Mouse (Mus musculus): Measurements from ENCODE around the gene C8b. TPM values are rescaled to one million over a fixed set of nuclear protein-coding genes. Genes with fewer than 3 reads are reported as not detected.

Gene C8b
- polyA plus RNA-seq, 1 experiment = not detected

DNA sequence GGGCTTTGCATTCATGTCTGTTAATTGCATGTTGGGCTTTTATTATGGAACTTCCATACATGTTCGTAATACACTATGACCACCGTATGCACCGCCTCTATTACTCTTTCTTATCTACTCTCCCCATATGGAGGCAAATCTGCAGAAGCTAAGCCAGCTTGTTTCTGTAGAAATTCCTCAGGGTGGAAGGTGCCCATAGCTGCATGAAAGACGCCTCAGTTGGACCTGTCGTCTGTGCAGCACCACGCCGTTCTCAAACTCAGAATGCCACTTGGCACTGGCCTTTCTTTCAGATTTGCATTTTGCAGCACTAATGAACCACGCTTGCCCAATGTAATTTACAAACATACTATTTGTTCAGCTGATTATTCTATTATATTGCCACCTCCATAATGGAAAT lies 3.5 kb downstream of the C8b start:
- H3K27me3 ChIP-seq (ENCODE audit: control insufficient read depth, insufficient read depth, insufficient read length) = no peaks in the 10 kb centered on the region
- no peaks in the 10 kb centered on the region for H3K79me3 ChIP-seq (ENCODE audit: low read depth)
- no peaks in the 10 kb centered on the region for H3K79me2 ChIP-seq (ENCODE audit: control insufficient read depth, insufficient read depth)
- no peaks in the 10 kb centered on the region for H3K36me3 ChIP-seq (ENCODE audit: control insufficient read depth, insufficient read depth)
- no peak overlapping the region for H3ac ChIP-seq (ENCODE audit: control insufficient read depth, insufficient read length, low read depth)
- TF ChIP-seq MYOG (IDR thresholded peaks at IDR 0.05; ENCODE audit: control insufficient read depth, extremely low read depth, insufficient read length) (no peak), FOSL1 (IDR thresholded peaks at IDR 0.05; ENCODE audit: insufficient read depth, low read length, poor library complexity, severe bottlenecking) (no peak), CEBPB (IDR thresholded peaks at IDR 0.05; ENCODE audit: low read depth) (no peak), USF1 (IDR thresholded peaks at IDR 0.05; ENCODE audit: low read depth) (no peak), MYOD1 (IDR thresholded peaks at IDR 0.05; ENCODE audit: control insufficient read depth, insufficient read length, low read depth) (no peak), CTCF (IDR thresholded peaks at IDR 0.05; ENCODE audit: control insufficient read depth, insufficient read depth, insufficient read length) (no peak), MAX (IDR thresholded peaks at IDR 0.05) (no peak)
- no peak overlapping the region for H3K4me3 ChIP-seq (ENCODE audit: insufficient read depth, poor library complexity, severe bottlenecking)

DNA sequence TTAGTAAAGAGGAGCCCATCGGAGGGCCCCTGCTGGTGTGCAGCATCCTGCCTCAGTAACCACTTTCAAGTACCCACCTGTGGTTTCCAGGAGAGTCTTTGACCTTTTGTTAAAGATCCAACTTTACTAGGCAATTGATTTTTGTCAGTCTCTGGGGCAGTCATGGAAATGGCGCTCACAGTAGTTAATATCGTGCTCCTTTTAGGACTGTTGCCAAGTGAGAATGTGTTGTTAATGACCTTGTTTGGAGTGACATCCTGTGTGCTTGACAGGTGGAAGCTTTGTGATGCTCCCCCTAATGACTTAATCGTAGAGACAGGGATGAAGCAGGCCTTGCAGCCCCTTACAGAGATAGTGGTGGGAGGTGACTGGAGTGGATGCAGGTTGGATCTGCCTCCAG lies 4.2 kb downstream of the C8b start:
- TF ChIP-seq MAX (IDR thresholded peaks at IDR 0.05) = no peak
- no peak for TF ChIP-seq MYOD1 (IDR thresholded peaks at IDR 0.05; ENCODE audit: control insufficient read depth, insufficient read length, low read depth)
- TF ChIP-seq MYOG (IDR thresholded peaks at IDR 0.05; ENCODE audit: control insufficient read depth, extremely low read depth, insufficient read length) = no peak
- TF ChIP-seq CEBPB (IDR thresholded peaks at IDR 0.05; ENCODE audit: low read depth) = no peak
- TF ChIP-seq USF1 (IDR thresholded peaks at IDR 0.05; ENCODE audit: low read depth) = no peak
- no peak for TF ChIP-seq CTCF (IDR thresholded peaks at IDR 0.05; ENCODE audit: control insufficient read depth, insufficient read depth, insufficient read length)
- no peak for TF ChIP-seq FOSL1 (IDR thresholded peaks at IDR 0.05; ENCODE audit: insufficient read depth, low read length, poor library complexity, severe bottlenecking)
- H3K27me3 ChIP-seq (ENCODE audit: control insufficient read depth, insufficient read depth, insufficient read length) = no peaks in the 10 kb centered on the region
- no peaks in the 10 kb centered on the region for H3K79me2 ChIP-seq (ENCODE audit: control insufficient read depth, insufficient read depth)
- no peaks in the 10 kb centered on the region for H3K79me3 ChIP-seq (ENCODE audit: low read depth)
- no peak overlapping the region for H3K4me3 ChIP-seq (ENCODE audit: insufficient read depth, poor library complexity, severe bottlenecking)
- no peak overlapping the region for H3ac ChIP-seq (ENCODE audit: control insufficient read depth, insufficient read length, low read depth)
- no peaks in the 10 kb centered on the region for H3K36me3 ChIP-seq (ENCODE audit: control insufficient read depth, insufficient read depth)

DNA sequence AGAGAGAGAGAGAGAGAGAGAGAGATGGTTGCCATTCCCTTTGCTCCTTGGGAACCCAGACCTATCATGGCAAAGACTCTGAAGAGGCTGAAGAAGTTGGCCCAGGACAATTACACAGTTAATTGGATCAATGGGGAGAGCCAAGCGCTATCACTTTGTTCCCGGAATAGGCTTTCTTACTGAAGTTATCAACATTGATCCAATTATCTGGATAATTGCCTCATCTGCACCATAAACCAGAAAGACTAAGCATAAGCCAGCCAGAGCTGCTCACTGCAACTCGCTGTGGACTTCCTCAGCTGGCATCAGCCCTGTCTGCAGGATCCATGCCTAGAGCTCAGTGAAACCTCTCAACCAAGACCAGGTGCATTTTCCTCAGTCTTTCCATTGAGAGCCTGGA lies 9.5 kb downstream of the C8b start:
- no peak overlapping the region for H3ac ChIP-seq (ENCODE audit: control insufficient read depth, insufficient read length, low read depth)
- TF ChIP-seq MYOG (IDR thresholded peaks at IDR 0.05; ENCODE audit: control insufficient read depth, extremely low read depth, insufficient read length) (no peak), MYOD1 (IDR thresholded peaks at IDR 0.05; ENCODE audit: control insufficient read depth, insufficient read length, low read depth) (no peak), CEBPB (IDR thresholded peaks at IDR 0.05; ENCODE audit: low read depth) (no peak), MAX (IDR thresholded peaks at IDR 0.05) (no peak), FOSL1 (IDR thresholded peaks at IDR 0.05; ENCODE audit: insufficient read depth, low read length, poor library complexity, severe bottlenecking) (no peak), CTCF (IDR thresholded peaks at IDR 0.05; ENCODE audit: control insufficient read depth, insufficient read depth, insufficient read length) (no peak), USF1 (IDR thresholded peaks at IDR 0.05; ENCODE audit: low read depth) (no peak)
- H3K79me2 ChIP-seq (ENCODE audit: control insufficient read depth, insufficient read depth) = no peaks in the 10 kb centered on the region
- H3K4me3 ChIP-seq (ENCODE audit: insufficient read depth, poor library complexity, severe bottlenecking) = no peak overlapping the region
- H3K79me3 ChIP-seq (ENCODE audit: low read depth) = no peaks in the 10 kb centered on the region
- H3K36me3 ChIP-seq (ENCODE audit: control insufficient read depth, insufficient read depth) = no peaks in the 10 kb centered on the region
- no peaks in the 10 kb centered on the region for H3K27me3 ChIP-seq (ENCODE audit: control insufficient read depth, insufficient read depth, insufficient read length)

DNA sequence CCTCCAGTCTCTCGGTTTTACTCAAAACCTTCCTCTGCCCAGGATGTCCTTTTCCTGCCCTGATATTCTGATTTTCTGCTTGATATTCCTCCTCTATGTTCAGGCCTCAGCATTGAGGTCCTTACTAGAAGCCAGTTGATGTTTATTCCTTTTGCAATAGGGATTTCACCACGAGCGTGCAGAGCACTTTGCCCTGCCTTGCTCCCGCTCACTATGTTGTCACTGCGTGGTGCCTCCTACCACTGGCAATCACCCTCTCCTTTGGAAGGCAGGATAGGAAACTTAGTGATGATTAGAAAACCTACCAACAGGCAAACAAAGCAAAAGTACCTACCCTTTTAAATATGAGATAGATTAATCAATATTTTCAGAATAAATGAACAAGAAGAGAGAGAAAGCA lies 13.3 kb downstream of the C8b start:
- H3K79me3 ChIP-seq (ENCODE audit: low read depth) = no peaks in the 10 kb centered on the region
- no peaks in the 10 kb centered on the region for H3K36me3 ChIP-seq (ENCODE audit: control insufficient read depth, insufficient read depth)
- no peak for TF ChIP-seq CEBPB (IDR thresholded peaks at IDR 0.05; ENCODE audit: low read depth)
- TF ChIP-seq MYOD1 (IDR thresholded peaks at IDR 0.05; ENCODE audit: control insufficient read depth, insufficient read length, low read depth) = no peak
- H3K27me3 ChIP-seq (ENCODE audit: control insufficient read depth, insufficient read depth, insufficient read length) = no peaks in the 10 kb centered on the region
- H3K79me2 ChIP-seq (ENCODE audit: control insufficient read depth, insufficient read depth) = no peaks in the 10 kb centered on the region
- no peak overlapping the region for H3ac ChIP-seq (ENCODE audit: control insufficient read depth, insufficient read length, low read depth)
- H3K4me3 ChIP-seq (ENCODE audit: insufficient read depth, poor library complexity, severe bottlenecking) = no peak overlapping the region

DNA sequence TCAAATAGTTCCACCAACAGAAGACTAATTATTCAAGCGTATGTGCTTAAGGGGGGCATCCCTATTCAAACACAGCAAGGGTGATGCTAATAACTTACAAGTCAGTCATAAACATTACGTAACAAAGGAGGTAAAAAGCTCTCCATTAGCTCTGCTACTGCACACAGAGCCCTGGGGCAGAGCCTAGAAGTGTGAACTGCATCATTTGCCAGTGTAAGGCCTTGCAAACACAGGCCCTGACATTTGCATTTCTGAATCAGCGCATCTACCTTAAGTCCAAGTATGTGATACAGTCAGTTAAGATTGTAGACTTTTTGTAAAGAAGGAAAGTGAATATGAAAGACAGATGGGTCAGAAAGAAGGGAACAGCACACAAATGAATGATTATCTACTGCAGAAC lies 15.3 kb downstream of the C8b start:
- no peak for TF ChIP-seq MAX (IDR thresholded peaks at IDR 0.05)
- TF ChIP-seq CTCF (IDR thresholded peaks at IDR 0.05; ENCODE audit: control insufficient read depth, insufficient read depth, insufficient read length) = no peak
- TF ChIP-seq MYOD1 (IDR thresholded peaks at IDR 0.05; ENCODE audit: control insufficient read depth, insufficient read length, low read depth) = no peak
- TF ChIP-seq MYOG (IDR thresholded peaks at IDR 0.05; ENCODE audit: control insufficient read depth, extremely low read depth, insufficient read length) = no peak
- no peak for TF ChIP-seq CEBPB (IDR thresholded peaks at IDR 0.05; ENCODE audit: low read depth)
- no peak for TF ChIP-seq FOSL1 (IDR thresholded peaks at IDR 0.05; ENCODE audit: insufficient read depth, low read length, poor library complexity, severe bottlenecking)
- no peak for TF ChIP-seq USF1 (IDR thresholded peaks at IDR 0.05; ENCODE audit: low read depth)
- no peaks in the 10 kb centered on the region for H3K27me3 ChIP-seq (ENCODE audit: control insufficient read depth, insufficient read depth, insufficient read length)
- H3K79me3 ChIP-seq (ENCODE audit: low read depth) = no peaks in the 10 kb centered on the region
- H3K36me3 ChIP-seq (ENCODE audit: control insufficient read depth, insufficient read depth) = no peaks in the 10 kb centered on the region
- no peaks in the 10 kb centered on the region for H3K79me2 ChIP-seq (ENCODE audit: control insufficient read depth, insufficient read depth)
- no peak overlapping the region for H3ac ChIP-seq (ENCODE audit: control insufficient read depth, insufficient read length, low read depth)
- H3K4me3 ChIP-seq (ENCODE audit: insufficient read depth, poor library complexity, severe bottlenecking) = no peak overlapping the region

DNA sequence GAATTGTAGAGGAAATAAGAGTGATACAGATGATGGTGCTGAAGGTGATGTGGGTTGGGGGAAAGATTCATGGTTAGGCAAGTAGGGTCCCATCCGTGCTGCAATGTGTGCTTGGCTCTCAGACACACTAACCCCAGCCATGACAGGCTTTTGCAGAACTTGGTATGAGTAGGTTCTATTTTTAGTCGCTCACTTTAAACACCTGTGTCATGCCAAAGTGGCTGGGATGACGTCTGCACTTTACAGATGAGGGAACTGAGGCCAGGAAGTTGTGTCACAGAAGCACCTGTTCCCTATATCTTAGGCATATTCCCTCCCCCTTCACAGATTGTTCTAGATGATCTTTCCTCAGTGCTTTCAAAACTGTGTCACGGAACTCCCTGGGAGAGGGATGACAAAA lies 16.2 kb downstream of the C8b start:
- Histone ChIP-seq H3K27me3 (ENCODE audit: control insufficient read depth, insufficient read depth, insufficient read length) (no peaks in the 10 kb centered on the region), H3K4me3 (ENCODE audit: insufficient read depth, poor library complexity, severe bottlenecking) (no peak overlapping the region), H3K79me2 (ENCODE audit: control insufficient read depth, insufficient read depth) (no peaks in the 10 kb centered on the region), H3K36me3 (ENCODE audit: control insufficient read depth, insufficient read depth) (no peaks in the 10 kb centered on the region), H3ac (ENCODE audit: control insufficient read depth, insufficient read length, low read depth) (no peak overlapping the region), H3K79me3 (ENCODE audit: low read depth) (no peaks in the 10 kb centered on the region)
- TF ChIP-seq CTCF (IDR thresholded peaks at IDR 0.05; ENCODE audit: control insufficient read depth, insufficient read depth, insufficient read length) (no peak), FOSL1 (IDR thresholded peaks at IDR 0.05; ENCODE audit: insufficient read depth, low read length, poor library complexity, severe bottlenecking) (no peak), MAX (IDR thresholded peaks at IDR 0.05) (no peak), CEBPB (IDR thresholded peaks at IDR 0.05; ENCODE audit: low read depth) (no peak), MYOD1 (IDR thresholded peaks at IDR 0.05; ENCODE audit: control insufficient read depth, insufficient read length, low read depth) (no peak), MYOG (IDR thresholded peaks at IDR 0.05; ENCODE audit: control insufficient read depth, extremely low read depth, insufficient read length) (no peak), USF1 (IDR thresholded peaks at IDR 0.05; ENCODE audit: low read depth) (no peak)

Data from C2C12 (cell line).